Mouse (Mus musculus) T-helper 17 cell (primary cell): ENCODE data around the gene Nceh1.

Experiments used
- in situ Hi-C, 2 experiments: fragments of 300-600 bp; cut with MboI, MseI; formaldehyde crosslinking; loops; 1 replicate in 1 of 2; 2 replicates in 1 of 2; pipeline ENCODE4 v1.15.1; 2025; ENCODE audit warnings: high pct_unique_total_duplicates in 2 of 2

The Nceh1 gene

GRCm38 (mm10) chr3:27182733-27183600 lies at the start of gene Nceh1:
Gene Nceh1 (plus strand): TSS chr3:27182965.
- in situ Hi-C loops: loop anchor here in 1 of 2 experiments (25.0 kb wide), 1 partner anchor 1629 kb away; the partner anchor contains the start of gene Rpl22l1

GRCm38 (mm10) chr3:27140101-27140500 lies 42.7 kb upstream of the Nceh1 start:
- in situ Hi-C loops: no loop called here

DNA sequence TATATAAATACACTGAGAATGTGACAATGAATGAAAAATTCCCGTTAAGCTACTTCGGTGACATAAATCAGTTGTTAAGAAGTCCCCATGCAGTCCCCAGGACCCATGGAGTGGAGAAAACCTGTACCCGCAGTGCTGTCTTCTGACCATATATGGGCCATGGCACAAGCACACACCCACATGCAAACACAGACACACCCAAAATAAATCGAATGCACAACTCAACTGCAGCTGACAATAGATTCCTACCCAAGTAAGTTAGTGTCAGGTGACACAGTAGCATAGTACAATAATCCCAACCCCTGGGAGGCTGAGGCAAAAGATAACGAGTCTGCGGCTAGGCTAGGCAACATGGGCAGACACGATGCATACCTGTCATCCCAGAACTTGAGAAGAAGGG lies 39.2 kb upstream of the Nceh1 start:
- in situ Hi-C loops: no loop called here

DNA sequence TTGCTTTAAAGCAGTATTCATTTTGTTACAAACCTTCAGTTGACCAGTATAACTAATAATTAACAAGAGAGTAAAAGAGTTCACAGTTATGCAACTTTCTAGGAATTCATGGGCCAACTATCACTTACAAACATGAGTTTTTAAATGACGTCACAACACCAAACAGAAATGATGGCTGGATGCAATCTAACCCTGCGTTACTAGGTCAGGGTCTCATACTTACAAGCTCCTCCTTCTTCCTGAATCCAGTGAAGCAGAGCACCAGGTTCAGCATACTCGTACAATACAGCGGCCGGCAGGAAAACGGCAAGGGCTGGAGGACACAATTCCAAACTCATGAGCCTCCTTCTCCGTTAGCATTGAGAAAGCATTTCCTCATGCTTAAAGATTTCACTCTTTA lies 37.0 kb upstream of the Nceh1 start:
- in situ Hi-C loops: no loop called here

- in situ Hi-C loops: no loop called here
Observed at GRCm38 (mm10) chr3:27153191-27153671, 29.5 kb upstream of the Nceh1 start.

- in situ Hi-C loops: no loop called here
Observed at GRCm38 (mm10) chr3:27153701-27154209, 29.0 kb upstream of the Nceh1 start, which contains the start of gene Ect2. Gene Ect2 (minus strand): TSS chr3:27153878.

DNA sequence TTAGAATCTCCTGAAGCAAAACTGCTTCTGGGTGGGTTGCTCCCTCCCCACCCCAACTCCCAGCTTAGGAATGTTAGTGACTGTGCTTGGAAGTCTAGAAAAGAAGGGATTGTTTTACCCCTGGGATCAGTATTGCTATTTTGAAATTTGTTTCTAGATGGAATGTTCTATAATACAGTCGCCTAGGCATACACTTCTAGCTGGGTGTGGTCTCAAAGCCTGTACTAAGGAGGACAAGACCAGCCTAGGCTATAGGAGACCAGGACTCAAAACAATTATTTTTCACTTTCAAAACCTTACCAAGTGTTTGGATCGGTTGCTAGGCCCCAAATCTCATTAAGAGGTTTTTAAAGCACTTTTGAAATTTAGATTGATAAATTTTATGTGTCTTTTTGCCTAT lies 28.5 kb upstream of the Nceh1 start:
- in situ Hi-C loops: no loop called here

DNA sequence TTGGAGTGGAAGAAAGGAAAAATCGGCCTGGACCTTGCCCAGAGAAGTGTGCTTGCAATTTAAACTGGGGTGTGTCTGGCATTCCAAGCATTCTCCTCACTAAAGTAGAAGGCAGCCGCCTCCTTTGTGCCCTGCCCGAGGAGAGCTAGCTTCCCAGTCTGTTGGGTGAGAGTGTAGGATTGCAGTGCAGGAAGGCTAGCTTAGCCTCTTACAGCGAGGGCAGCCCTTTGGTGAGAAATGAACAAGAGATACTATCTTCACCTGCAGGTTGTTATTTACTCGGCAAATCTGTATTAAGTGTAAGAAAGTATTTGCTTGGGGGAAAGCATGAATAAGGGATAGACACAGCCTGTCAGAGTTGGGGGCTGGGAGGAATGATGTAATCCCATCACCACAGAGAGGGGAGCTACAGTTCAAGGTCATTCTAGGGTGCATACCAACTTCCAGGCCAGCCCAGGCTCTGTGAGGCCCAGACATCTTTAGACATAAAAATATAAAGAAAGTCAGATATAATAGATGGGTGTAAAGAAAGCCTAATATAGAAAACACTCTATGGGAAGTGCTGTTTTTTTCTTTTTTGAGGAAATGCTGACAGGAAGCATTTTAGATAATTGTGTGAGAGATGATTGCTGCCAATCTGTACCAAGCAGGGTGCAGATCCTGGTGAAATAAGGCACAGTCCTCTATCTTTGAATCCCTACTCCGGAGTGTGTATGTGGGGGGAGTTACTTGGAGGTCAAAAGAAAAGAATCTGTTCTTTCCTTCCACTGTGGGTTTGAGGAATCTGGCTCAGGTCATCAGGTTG lies 27.5 kb upstream of the Nceh1 start:
- in situ Hi-C loops: no loop called here

GRCm38 (mm10) chr3:27155856-27156593 lies 26.7 kb upstream of the Nceh1 start:
- in situ Hi-C loops: no loop called here

DNA sequence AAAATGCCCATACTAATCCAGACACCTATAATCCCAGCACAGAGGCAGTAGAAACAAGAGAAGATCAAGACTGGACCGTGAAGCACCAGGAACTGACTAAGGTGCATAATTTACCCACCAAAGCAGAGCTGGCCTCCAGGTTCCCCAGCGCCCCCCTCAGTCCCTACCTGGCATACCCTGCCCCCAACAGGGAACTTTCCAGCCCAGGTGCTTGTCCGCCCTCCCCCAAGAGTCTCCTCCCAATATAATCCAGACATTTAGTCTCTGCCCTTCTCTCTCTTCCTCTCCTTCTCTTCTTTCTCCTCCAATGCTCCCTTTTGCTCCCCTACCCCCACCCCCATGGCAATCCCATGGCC lies 26.2 kb upstream of the Nceh1 start:
- in situ Hi-C loops: no loop called here

DNA sequence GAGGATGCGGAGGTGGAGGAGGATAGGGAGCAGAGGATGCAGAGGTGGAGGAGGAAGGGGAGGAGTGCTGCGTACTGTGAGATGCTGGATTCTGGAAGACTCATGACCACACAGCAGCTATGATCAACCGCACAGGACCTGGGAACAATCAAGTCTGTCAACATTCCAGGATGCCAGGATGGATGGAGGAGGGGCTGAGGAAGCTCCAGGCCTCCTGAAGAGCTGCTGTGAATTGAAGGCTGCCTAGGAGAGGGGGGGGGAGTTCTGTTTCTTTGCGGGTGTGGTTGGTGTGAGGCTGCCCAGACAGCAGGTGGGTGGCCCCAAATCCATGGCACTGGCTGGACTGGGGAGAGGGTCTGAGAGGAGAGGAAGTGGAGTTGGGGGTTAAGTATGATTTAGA lies 23.9 kb upstream of the Nceh1 start:
- in situ Hi-C loops: no loop called here

DNA sequence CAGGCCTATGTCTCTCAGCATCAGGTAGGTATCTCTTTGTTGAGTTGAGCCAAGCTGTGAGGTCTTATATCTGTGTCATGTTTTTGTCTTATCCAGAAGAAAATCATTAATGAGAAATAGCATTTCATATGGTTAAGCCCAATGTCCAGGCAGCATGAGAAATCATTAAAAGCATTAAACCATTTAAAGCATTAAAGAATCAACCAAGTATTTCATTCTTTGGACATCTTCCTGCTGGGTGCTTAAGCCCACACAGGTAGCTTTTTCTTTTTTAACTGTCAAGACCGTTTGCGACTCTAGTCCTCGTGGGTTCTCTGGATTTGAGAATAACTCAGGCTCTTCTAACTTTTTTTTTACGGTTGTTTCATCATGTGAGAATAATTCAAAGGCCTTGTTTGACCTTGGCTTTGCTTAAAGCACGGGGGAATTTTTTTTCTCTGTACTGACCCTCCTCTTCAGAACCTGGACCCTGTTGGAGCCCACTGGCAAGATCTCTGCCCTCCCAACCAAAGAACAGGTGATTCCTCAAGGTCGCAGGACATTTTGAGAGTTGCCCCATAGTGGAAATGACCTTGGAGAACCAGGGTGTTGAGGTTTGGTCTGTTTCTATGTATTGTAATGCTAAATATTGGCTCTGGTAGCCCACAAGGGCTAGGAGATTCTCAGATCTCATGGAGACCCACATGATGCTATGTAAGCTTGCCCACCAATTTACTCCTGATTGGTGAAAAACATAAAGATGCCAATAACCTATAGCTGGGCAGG lies 20.9 kb upstream of the Nceh1 start:
- in situ Hi-C loops: no loop called here

- in situ Hi-C loops: no loop called here
Observed at GRCm38 (mm10) chr3:27162410-27162804, 20.4 kb upstream of the Nceh1 start.

- in situ Hi-C loops: no loop called here
Observed at GRCm38 (mm10) chr3:27165481-27166065, 17.2 kb upstream of the Nceh1 start.

DNA sequence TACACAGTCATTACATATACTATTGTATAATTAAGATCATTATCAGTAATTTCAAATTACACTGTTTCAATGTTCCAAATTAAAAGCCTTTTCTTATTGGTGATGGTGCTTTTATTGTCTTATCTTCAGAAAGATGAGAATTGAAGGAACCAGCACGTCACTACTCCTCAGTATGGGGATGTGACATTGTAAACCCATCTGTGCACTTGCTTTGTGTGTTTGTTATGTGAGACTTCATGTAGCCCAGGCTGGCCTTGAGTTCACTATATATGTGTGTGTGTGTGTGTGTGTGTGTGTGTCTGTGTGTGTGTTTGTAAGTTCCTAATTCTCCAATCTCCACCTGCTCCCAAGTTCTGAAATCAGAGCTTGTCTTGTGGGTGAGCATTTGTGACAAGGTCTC lies 12.5 kb upstream of the Nceh1 start:
- in situ Hi-C loops: no loop called here

GRCm38 (mm10) chr3:27179711-27180110 lies 3.1 kb upstream of the Nceh1 start:
- in situ Hi-C loops: loop anchor here in 1 of 2 experiments (5.0 to 25.0 kb wide), 2 partner anchors 53 to 1633 kb away; partner anchors contain the start of gene Rpl22l1

DNA sequence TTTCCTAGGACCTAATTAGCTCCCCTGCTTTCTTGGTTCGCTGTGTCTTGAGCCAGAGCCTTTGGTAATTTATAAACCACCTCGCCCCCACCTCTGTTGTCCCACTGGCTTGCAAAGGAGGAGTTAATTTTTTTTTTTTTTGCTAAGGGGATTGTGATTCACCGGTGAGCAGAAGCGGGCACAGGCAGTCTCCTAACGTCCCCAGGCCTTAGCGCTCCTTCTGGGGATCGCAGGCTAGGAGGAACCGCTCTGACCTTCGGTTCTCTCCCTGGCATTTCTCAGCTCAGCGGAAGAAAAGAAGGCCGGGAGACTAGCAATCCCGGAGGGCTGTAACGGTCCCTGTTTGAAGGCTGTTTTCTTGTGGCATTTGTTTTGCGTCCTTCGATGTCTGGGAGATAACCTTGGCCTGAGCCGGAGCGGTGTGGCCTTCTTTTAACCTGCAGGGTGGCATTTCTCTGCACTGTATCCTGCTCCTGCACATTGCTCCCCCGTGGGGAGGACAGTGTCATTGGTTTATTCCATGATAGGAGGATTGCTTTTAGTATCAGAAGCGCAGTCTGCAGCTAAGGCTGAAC lies 923 bp downstream of the Nceh1 start:
- in situ Hi-C loops: loop anchor here in 1 of 2 experiments (25.0 kb wide), 1 partner anchor 1629 kb away; the partner anchor contains the start of gene Rpl22l1

DNA sequence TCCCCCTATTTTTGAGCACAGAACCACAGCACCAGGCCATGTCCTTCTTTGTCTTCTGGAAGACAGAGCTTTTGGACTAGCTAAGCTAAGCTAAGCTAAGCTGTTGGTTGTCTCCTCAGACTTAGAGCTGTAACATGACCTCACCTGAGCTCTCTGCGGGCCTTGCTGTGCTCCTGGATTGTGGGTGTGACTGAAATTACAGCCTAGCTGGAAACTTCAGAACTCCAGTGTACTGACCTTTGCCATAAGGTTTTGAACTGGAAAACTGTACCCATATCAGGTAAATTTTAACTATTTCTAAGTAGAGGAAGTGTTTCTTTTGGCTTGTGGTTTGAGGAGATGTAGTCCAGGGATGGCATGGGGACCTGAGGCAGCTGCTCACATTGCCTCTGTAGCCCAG lies 5.6 kb downstream of the Nceh1 start:
- in situ Hi-C loops: loop anchor here in 1 of 2 experiments (25.0 kb wide), 1 partner anchor 1624 kb away; the partner anchor contains the start of gene Rpl22l1
